Mouse (Mus musculus) liver, adult 2 months (tissue): ENCODE measurements around the gene Cdh23.

Experiments
- CTCF ChIP-seq: fragments of 200-500 bp; IDR thresholded peaks from 2 replicates; pipeline ENCODE4 v1.5.1; 2011; ENCODE audit warnings: low read depth, low read length, control low read depth
- POLR2A ChIP-seq: fragments of 200-500 bp; IDR thresholded peaks from 2 replicates; pipeline ENCODE4 v1.6.1; 2011; ENCODE audit warnings: low read length, control low read depth; ENCODE audit not compliant: insufficient read depth; ENCODE audit errors: extremely low read depth

DNA sequence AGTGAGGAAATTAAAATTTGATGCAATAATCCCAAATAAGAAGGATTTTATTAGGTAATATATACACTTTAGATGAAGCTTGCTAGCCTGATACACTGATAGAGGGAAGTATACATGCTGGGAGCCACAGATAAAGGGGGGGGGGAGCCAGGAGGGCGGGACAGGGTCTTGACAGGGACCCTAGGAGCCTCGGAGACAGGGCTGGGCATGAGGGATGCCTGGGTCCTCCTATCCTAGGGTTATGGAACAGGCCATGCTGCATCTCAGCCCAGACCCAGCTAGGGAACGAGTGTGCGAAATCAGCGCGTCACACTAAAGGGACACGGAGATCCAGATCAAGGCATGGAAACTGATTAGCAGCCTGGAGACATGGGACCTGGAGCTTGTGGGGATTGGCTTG lies 168.3 kb downstream of the Cdh23 start:
- no peak for TF ChIP-seq CTCF
- no peak for TF ChIP-seq POLR2A
